Mouse (Mus musculus) monocyte, adult 5-6 weeks (primary cell): ENCODE measurements around the gene Inpp5e. TPM values are rescaled to one million over a fixed set of nuclear protein-coding genes. Genes with fewer than 3 reads are reported as not detected.

Experiments
- ATAC-seq: fragments of 153-309, 156-312 bp; replicated peaks from 2 replicates; pipeline ENCODE4 v1.8.0; 2017; ENCODE audit warnings: mild to moderate bottlenecking; ENCODE audit not compliant: low TSS enrichment, insufficient number of reproducible peaks, severe bottlenecking, poor library complexity, low FRiP score
- total RNA-seq: library from RNA; stranded (forward); fragments of 200-1000, 200-491, 200-594 nt; gene quantifications from 3 replicates; pipeline ENCODE4 v1.2.3, GENCODE M21; 2017

Inpp5e gene
- total RNA-seq, 1 experiment from 2014 or later = 6.1 TPM

- ATAC-seq = no peak
Measured at GRCm38 (mm10) chr2:26348241-26348640, 60.8 kb downstream of the Inpp5e start.

Other genes starting within 250 kb of the Inpp5e start
- not detected in 3 replicates for gene Lhx3, start 200.9 kb downstream of the Inpp5e start, total RNA-seq
- gene Qsox2, start 171.7 kb downstream of the Inpp5e start, total RNA-seq = 2.8 to 5.5 TPM (median 3.6 TPM) in 3 replicates
- gene Ccdc187, start 114.6 kb downstream of the Inpp5e start, total RNA-seq = not detected in 3 replicates
- 10.2 to 26.9 TPM (median 12.7 TPM) in 3 replicates for gene Gpsm1, start 93.7 kb downstream of the Inpp5e start, total RNA-seq
- 3.4 to 8.6 TPM (median 3.7 TPM) in 3 replicates for gene Dnlz, start 57.1 kb downstream of the Inpp5e start, total RNA-seq
- 82.3 to 116 TPM (median 106 TPM) in 3 replicates for gene Card9, start 48.3 kb downstream of the Inpp5e start, total RNA-seq
- gene Snapc4, start 28.6 kb downstream of the Inpp5e start, total RNA-seq = 29.6 to 63.7 TPM (median 31.7 TPM) in 3 replicates
- 83.7 to 122 TPM (median 118 TPM) in 3 replicates for gene Entr1, start 19.9 kb downstream of the Inpp5e start, total RNA-seq
- 54.9 to 68.4 TPM (median 59.0 TPM) in 3 replicates for gene Pmpca, start 19.9 kb downstream of the Inpp5e start, total RNA-seq
- gene Sec16a, start 36.0 kb upstream of the Inpp5e start, total RNA-seq = 40.0 to 69.7 TPM (median 50.1 TPM) in 3 replicates
- 11.6 to 22.2 TPM (median 13.8 TPM) in 3 replicates for gene Notch1, start 107.5 kb upstream of the Inpp5e start, total RNA-seq
- not detected in 3 replicates for gene Egfl7, start 170.8 kb upstream of the Inpp5e start, total RNA-seq
- not detected in 3 replicates for gene Gm20532, start 177.4 kb upstream of the Inpp5e start, total RNA-seq
- gene Agpat2, start 195.2 kb upstream of the Inpp5e start, total RNA-seq = 24.2 to 27.3 TPM (median 25.1 TPM) in 3 replicates
- gene Fam69b, start 219.3 kb upstream of the Inpp5e start, total RNA-seq = 2.1 to 4.9 TPM in 2 of 3 replicates, not detected in the other